In the genomic region with DNA sequence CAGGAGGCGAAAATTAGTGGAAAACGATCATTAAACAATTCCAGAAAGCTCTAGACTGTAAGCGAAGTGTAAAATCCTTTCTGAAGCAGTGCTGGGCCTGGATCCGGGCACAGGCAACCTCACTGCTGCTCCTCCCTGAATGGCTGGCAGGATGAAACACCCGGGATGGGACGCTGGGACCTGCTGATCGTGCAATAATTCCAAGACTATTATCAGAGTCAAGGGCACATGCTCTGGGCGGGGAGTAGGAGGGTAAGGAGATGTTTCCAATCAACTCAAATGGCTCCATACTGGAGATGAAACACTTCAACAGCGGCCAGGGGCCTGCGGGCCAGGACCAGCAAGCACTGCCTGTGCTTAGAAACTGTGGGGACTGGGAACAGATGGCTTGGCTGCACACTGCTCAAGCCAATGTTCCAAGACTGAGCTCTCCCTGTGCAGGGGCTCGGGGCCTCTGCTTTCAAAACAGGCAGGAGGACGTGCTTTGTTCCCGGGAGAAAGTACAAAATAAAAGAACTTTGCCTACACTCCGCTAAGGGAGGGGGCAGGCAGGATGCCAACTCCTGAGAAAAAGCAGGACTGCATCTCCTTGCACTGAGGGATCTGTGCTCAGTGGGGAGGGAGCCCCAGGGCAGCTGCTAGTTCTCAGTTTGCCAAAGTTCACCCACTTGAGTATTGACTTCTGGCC, we compare ENCODE assay signal across 8 mouse cellular contexts.
DNase-seq lines count a peak whose midpoint lies in the region; ATAC-seq and TF ChIP-seq lines count a peak whose summit lies in the region.

No protein-coding gene starts in this region.

- no peak overlapping the region for H3K27ac ChIP-seq in liver, postnatal 0 days (ENCODE audit: low read depth)
- peak overlapping the region; percentile 30; the same call in 1 of the 2 replicates for H3K27ac ChIP-seq in embryonic fibroblast, embryonic 13.5 days (ENCODE audit: insufficient read depth, low read length)
- H3K27ac ChIP-seq in limb, embryonic 10.5 days, result peak overlapping the region; percentile 78
- peak overlapping the region; percentile 70 for H3K27ac ChIP-seq in neural tube, embryonic 15.5 days (replicated peaks)

- H3K4me1 ChIP-seq in liver, postnatal 0 days (ENCODE audit: insufficient read depth), result no peaks in the 10 kb centered on the region
- 0 out of 2 replicates have a peak, but pooled peaks cover 2% of the 10 kb centered on the region for H3K4me1 ChIP-seq in embryonic fibroblast, embryonic 13.5 days (ENCODE audit: control insufficient read depth, insufficient read depth, low read length)
- peaks cover 12% of the 10 kb centered on the region for H3K4me1 ChIP-seq in limb, embryonic 10.5 days
- H3K4me1 ChIP-seq in neural tube, embryonic 15.5 days, result peaks cover 10% of the 10 kb centered on the region

- TF ChIP-seq POLR2A in embryonic fibroblast, embryonic 13.5 days (IDR thresholded peaks at IDR 0.05; ENCODE audit: low read depth, low read length), result no peak

- H3K9ac ChIP-seq in liver, postnatal 0 days (replicated peaks), result no peak overlapping the region
- no peak overlapping the region for H3K9ac ChIP-seq in neural tube, embryonic 15.5 days (replicated peaks)

- DNase-seq in liver, result peak; percentile 33
- DNase-seq in liver, postnatal 0 days, result no peak
- peak; percentile 54 to 74 for DNase-seq in heart, adult 9 months (ENCODE audit: low spot score in 2 of 2)
- DNase-seq in kidney, adult 8-10 months, result peak; percentile 82 to 86
- DNase-seq in limb, embryonic 10.5 days (ENCODE audit: low spot score), result peak; percentile 47
- no peak for DNase-seq in thymus, postnatal 4 days

- no peaks in the 10 kb centered on the region for H3K9me3 ChIP-seq in liver, postnatal 0 days (ENCODE audit: low read length)
- no peaks in the 10 kb centered on the region for H3K9me3 ChIP-seq in limb, embryonic 10.5 days (replicated peaks)
- H3K9me3 ChIP-seq in neural tube, embryonic 15.5 days (replicated peaks), result no peaks in the 10 kb centered on the region

- H3K4me2 ChIP-seq in liver, postnatal 0 days (ENCODE audit: low read depth, low read length), result no peak overlapping the region
- H3K4me2 ChIP-seq in neural tube, embryonic 15.5 days, result no peak overlapping the region

- TF ChIP-seq EP300 in liver, postnatal 0 days (IDR thresholded peaks at IDR 0.05; ENCODE audit: low read depth), result no peak

- no peaks in the 10 kb centered on the region for H3K36me3 ChIP-seq in liver, postnatal 0 days (replicated peaks; ENCODE audit: insufficient read depth, low read length)
- H3K36me3 ChIP-seq in limb, embryonic 10.5 days, result no peaks in the 10 kb centered on the region
- no peaks in the 10 kb centered on the region for H3K36me3 ChIP-seq in neural tube, embryonic 15.5 days

- ATAC-seq in liver, postnatal 0 days, result no peak
- ATAC-seq in neural tube, embryonic 15.5 days (ENCODE audit: low FRiP score), result peak; percentile 84

- TF ChIP-seq CTCF in liver, postnatal 0 days (IDR thresholded peaks at IDR 0.05; ENCODE audit: low read depth), result no peak
- no peak for TF ChIP-seq CTCF in embryonic fibroblast, embryonic 13.5 days (IDR thresholded peaks at IDR 0.05; ENCODE audit: borderline replicate concordance, insufficient read depth, low read length)

- 68% methylated on average over 14 of the region's 14 CpGs for WGBS in liver, postnatal 0 days (ENCODE audit: insufficient replicate concordance)
- WGBS in limb, embryonic 10.5 days, result 44% methylated on average over 14 of the region's 14 CpGs
- WGBS in neural tube, embryonic 15.5 days, result 27% methylated on average over 14 of the region's 14 CpGs

- H3K4me3 ChIP-seq in liver, postnatal 0 days (ENCODE audit: low read depth, low read length), result no peak overlapping the region
- no peak overlapping the region for H3K4me3 ChIP-seq in embryonic fibroblast, embryonic 13.5 days (ENCODE audit: insufficient read depth, low read length)
- no peak overlapping the region for H3K4me3 ChIP-seq in limb, embryonic 10.5 days
- no peak overlapping the region for H3K4me3 ChIP-seq in neural tube, embryonic 15.5 days (replicated peaks)

- no peaks in the 10 kb centered on the region for H3K27me3 ChIP-seq in liver, postnatal 0 days (ENCODE audit: insufficient read depth, low read length)
- H3K27me3 ChIP-seq in limb, embryonic 10.5 days (ENCODE audit: low read depth, poor library complexity, severe bottlenecking), result no peaks in the 10 kb centered on the region
- H3K27me3 ChIP-seq in neural tube, embryonic 15.5 days (replicated peaks), result no peaks in the 10 kb centered on the region

Comparison
In these comparisons a context has a peak if more than half of its experiments do, and no peak if none do; other contexts are left out.
1. DNase-seq: peak in liver (single experiment), heart, adult 9 months (2 of 2), kidney, adult 8-10 months (2 of 2) and limb, embryonic 10.5 days (single experiment); none in liver, postnatal 0 days (single experiment) and thymus, postnatal 4 days (single experiment).